Mouse (Mus musculus) cortical plate, adult 2 months (tissue): ENCODE results near the gene Slc30a9.

Source experiments
- CTCF ChIP-seq: fragments of 200-500 bp; IDR thresholded peaks from 2 replicates; pipeline ENCODE4 v1.5.1; 2011; ENCODE audit warnings: mild to moderate bottlenecking, control low read depth, low read length; ENCODE audit not compliant: insufficient read depth; ENCODE audit errors: extremely low read depth
- POLR2A ChIP-seq: fragments of 200-500 bp; IDR thresholded peaks from 2 replicates; pipeline ENCODE4 v1.6.1; 2011; ENCODE audit warnings: mild to moderate bottlenecking, low read length, control low read depth; ENCODE audit not compliant: insufficient read depth; ENCODE audit errors: extremely low read depth

DNA sequence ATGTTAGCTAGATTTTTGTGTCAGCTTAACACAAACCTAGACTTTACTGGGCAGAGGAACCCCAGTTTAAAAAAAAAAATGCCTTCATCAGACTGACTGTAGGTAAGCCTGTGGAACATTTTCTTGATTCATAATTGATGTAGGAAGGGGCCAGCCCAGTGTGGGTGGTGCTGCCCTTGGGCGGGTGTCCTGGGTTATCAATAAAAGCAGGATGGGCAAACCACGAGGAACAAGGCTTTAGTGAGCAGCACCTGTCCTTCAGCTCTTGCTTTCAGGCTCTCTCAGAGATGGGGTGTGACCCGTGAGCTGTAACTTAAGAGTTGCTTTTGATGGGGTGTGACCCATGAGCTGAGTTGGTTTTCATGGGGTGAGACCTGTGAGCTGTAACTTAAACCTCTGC is 11.7 kb upstream of the Slc30a9 start:
- no peak for TF ChIP-seq POLR2A
- TF ChIP-seq CTCF = no peak
